Mouse (Mus musculus): ENCODE data around the gene Vmn1r43.
"Not testable (repeated sequence)": the region's sequence is repeated elsewhere in the genome, so short reads cannot be mapped to it uniquely, and the experiment has no call there.

Gene Vmn1r43

DNA sequence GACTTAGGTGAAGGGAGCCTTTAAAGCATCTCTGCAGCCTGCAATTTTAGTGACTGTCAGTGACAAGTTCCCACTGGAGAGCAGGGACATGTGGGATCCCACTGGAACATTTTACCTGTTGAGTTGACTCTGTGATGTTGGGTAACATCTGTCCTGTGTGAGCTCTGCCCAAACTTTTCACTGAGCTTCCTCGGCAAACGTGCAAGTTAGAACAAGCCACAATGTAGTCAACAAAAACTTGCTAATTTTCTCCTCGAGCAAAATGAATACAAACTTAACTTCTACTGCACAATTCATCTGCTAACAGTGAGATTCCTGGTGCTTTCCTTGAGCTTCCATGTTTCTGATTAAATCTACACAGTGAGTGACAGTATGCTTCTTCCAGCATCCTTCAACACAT lies at the start of gene Vmn1r43, which contains the start of gene Vmn1r42:
Vmn1r43 (minus strand) TSS at position 101 of the 400 bp plus-strand sequence.
Vmn1r42 (minus strand) TSS at position 101 of the 400 bp plus-strand sequence.
- DNase-seq: not testable (repeated sequence)

DNA sequence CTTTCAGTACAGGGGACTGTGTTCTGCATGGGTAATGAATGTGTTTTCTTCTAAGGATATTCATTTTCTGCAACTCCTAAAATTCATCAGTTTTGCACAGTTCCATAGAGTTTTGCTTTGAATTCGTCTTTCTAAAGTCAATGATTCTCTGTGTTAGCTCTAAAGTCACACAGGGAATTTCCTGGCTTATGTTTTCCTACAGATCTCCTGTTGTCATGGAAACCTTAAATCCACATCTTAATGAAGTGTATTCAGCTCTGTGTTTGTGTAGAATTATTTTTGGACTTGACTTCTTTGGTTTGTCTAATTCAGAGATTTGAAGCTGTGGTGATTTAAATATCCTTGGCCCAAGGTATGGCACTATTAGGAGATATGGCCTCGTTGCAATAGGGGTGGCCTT lies 7.6 kb upstream of the Vmn1r43 start:
- no peak for DNase-seq

DNA sequence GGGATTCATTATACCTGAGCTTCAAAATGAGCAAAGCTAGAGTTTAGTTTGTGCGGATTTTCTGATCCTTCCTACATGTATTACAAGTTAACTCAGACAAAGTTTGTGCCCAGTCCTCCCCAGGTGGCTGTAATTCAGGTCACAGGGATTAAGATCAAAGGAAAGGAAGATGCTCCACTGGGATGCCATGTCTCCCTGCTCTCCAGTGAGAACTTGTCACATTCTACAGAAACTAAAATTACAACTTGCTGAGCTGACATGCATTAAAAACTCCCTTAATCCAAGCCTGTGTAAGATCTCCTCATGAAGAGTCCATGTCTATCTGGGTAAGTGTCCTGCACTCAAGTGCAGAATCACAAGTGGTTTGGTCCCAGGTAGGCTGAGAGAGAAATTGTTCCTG lies 7.1 kb upstream of the Vmn1r43 start, which contains the start of gene Vmn1r44:
Vmn1r44 (plus strand) TSS at position 301 of the 400 bp plus-strand sequence.
- no peak for DNase-seq

DNA sequence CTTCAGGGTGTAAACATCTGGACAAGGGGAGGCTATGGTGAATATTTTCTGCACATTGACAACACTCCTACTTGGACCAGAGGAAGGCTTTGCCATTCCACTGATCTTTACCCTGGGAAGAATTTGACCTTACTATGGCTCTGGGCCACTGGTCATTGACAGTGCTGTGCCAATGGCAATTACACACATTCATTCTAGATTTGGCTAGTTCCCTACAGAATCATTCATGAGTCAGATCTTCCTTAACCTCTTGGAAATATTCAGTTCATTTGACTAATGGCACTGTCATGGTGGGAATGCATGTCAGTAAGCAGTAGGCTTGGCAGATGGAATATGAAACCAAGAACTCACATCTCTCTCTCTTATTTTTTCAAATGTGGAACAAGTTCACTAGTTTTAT lies 4.7 kb upstream of the Vmn1r43 start:
- no peak for DNase-seq

DNA sequence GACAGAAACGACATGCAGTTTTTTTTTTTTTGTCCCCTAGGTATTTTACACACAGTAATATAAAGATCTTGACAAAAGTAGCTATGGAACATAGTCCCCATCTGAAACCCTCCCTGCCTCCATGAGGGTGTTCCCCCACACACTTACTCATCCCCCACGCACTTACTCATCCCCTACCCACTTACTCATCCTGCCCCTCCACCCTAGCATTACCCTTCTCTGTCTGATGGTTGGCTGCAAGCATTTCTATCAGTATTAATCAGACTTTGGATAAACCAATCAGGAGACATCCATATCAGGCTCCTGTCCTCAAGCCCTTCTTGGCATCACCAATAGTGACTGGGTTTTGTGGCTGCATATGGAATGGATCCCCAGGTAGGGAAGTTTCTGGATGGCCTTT lies 750 bp upstream of the Vmn1r43 start:
- DNase-seq: no peak

DNA sequence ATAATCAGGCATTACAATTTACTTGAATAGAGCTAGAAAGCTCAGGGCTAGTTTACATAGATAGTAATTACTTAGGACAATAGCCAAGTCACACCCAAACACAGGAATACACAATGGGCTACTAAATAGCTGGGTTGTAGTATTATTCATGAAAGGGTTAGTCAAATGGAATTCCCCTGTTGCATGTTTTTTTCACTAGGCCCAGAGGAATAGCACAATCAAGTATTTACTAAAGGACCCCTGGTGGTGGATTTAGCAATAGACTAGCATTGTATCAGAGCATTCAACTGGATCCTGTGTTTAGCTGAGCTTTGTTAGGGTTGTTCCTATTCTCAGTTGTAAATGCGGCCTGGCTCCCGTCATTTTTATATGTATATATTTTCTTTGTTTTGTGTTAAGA lies 8.2 kb downstream of the Vmn1r43 start:
- DNase-seq: no peak

DNA sequence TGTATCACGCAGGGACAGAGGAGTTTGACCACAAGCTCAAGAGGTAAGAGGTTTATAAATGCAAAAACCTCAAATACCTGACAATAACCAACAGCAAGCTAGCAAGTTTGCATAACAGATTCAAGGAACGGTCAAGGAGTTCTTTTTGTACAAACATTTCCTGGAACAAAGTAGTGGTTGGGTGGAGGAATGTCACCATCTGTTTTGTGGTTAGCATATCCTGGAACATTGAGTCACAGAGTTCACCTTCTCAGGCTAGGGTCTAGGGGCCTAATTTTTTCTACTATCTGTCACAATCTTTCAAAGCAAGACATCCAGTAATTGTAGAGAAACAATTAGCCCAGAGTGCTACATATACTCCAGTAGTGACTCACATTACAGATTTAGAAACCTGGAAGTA lies 8.9 kb downstream of the Vmn1r43 start:
- DNase-seq: no peak

DNA sequence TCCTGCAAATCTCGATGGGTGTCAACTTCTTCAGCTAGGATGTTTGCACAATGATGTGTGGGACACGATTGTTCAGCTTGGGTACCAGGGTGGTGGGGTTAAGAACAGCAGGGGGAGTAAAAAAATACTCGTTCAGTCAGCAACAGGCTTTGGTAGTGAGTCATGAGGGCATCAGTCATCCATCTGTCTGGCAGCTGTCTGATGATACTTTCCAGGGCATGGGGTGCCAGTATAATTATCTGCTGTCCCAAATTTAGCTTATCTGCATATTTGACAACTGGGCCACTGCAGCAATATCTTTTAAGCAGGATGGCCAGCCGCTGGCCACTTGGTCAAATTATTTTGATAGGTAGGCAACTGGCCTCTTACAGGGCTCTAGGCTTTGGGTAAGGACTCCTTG lies 12.4 kb downstream of the Vmn1r43 start:
- DNase-seq: no peak

DNA sequence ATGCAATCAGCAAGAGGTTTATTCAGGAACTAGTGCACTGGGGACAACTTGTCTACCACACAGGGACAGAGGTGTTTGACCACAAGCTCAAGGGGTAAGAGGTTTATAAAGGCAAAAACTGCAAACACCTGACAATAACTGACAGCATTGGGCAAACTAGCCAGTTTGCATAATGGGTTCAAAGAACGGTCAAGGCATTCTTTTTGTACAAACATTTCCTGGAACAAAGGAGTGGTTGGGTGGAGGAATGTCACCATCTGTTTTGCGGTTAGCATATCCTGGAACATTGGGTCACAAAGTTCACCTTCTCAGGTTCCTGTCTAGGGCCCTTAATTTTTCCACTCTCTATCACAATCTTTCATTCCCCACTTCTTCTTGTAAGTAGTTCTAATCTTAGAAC lies 16.4 kb downstream of the Vmn1r43 start:
- peak; percentile 8 to 21 for DNase-seq

DNA sequence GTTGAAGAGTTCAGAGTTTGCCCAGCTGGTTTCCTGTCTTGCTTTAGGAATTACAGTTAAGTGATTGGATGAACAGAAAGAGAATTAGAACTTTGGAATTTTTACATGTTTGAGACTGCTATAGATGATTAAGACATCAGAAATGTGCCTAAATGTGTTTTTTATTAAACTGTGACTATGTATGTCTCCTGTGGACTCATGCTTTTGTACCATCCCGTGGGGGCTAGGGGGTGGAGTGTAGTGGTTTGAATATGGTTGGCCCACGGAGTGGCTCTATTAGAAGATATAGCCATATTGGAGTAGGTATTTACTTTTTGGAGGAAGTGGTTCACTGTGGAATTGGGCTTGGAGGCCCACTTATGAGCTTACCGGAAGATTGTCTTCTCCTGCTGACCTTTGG lies 18.7 kb downstream of the Vmn1r43 start:
- no peak for DNase-seq

Data from kidney, postnatal 36 days (tissue).